Mouse (Mus musculus) C2C12 (cell line): ENCODE measurements around the gene Mpv17l.
"Not testable (repeated sequence)": the region's sequence is repeated elsewhere in the genome, so short reads cannot be mapped to it uniquely, and the experiment has no call there.

Experiments used
- MYOG ChIP-seq: IDR thresholded peaks from one replicate; pipeline ENCODE4 v1.6.1; 2011; ENCODE audit not compliant: control insufficient read depth, insufficient read length; ENCODE audit errors: extremely low read depth
- USF1 ChIP-seq: IDR thresholded peaks from one replicate; pipeline ENCODE4 v1.6.1; 2011; ENCODE audit warnings: low read depth, mild to moderate bottlenecking, control low read depth, moderate library complexity

GRCm38 (mm10) chr16:13922499-13922898 lies 19.5 kb downstream of the Mpv17l start:
- not testable (repeated sequence) for TF ChIP-seq USF1, MYOG
